ENCODE assay signal across 8 mouse cellular contexts in the genomic region with DNA sequence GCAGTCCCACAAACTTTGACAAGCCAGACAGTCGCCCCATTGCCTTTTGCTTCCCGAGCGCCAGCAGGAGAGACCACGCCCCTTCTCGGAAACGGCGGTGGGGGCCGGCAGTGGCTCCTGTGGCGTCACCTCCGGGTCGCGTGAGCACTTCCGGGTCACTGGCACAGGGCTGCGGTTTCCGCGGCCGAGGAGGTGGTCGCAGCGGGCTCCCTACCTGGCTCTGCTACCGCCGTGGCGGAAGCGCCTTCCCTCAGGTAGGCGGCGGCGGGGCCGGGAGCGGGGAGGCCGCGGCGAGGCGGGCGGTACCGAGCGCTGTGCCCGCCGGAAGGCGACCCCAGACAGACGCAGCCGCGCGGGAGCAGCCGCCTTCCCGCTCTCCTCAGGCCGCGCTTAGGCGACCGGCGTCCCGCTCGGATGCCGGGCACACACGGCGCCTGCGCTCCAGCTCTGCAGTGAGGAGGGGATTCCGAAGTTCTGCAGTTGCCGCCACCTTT. TPM values are rescaled to one million over a fixed set of nuclear protein-coding genes. Genes with fewer than 3 reads are reported as not detected.
DNase-seq lines count a peak whose midpoint lies in the region; ATAC-seq and TF ChIP-seq lines count a peak whose summit lies in the region.

A gene (plus strand): TSS at position 143 of the 494 bp plus-strand sequence.

- TF ChIP-seq POLR2A in bone marrow macrophage, adult 2 months (IDR thresholded peaks at IDR 0.05; ENCODE audit: borderline replicate concordance, low read depth, low read length): no peak
- peak; percentile 78 for TF ChIP-seq POLR2A in embryonic fibroblast, embryonic 13.5 days (IDR thresholded peaks at IDR 0.05; ENCODE audit: low read depth, low read length)

- TF ChIP-seq CTCF in bone marrow macrophage, adult 2 months (IDR thresholded peaks at IDR 0.05; ENCODE audit: low read depth, low read length): no peak
- TF ChIP-seq CTCF in embryonic fibroblast, embryonic 13.5 days (IDR thresholded peaks at IDR 0.05; ENCODE audit: borderline replicate concordance, insufficient read depth, low read length): no peak

- under 1% methylated on average over 54 of the region's 57 CpGs for WGBS in heart, embryonic 10.5 days
- under 1% methylated on average over 55 of the region's 57 CpGs for WGBS in kidney, embryonic 15.5 days

- H3K4me2 ChIP-seq in kidney, embryonic 15.5 days: peak within 1 kb of the TSS; percentile 61

- H3K4me1 ChIP-seq in bone marrow macrophage, adult 2 months (ENCODE audit: control insufficient read depth, insufficient read depth, low read length): peaks cover 21% of the 10 kb centered on the region
- H3K4me1 ChIP-seq in embryonic fibroblast, embryonic 13.5 days (ENCODE audit: control insufficient read depth, insufficient read depth, low read length): peaks cover 3% of the 10 kb centered on the region; the same call in 1 of the 2 replicates
- peaks cover 16% of the 10 kb centered on the region for H3K4me1 ChIP-seq in heart, embryonic 10.5 days
- H3K4me1 ChIP-seq in kidney, embryonic 15.5 days: peaks cover 25% of the 10 kb centered on the region

- peaks cover 33% of the 10 kb centered on the region for H3K36me3 ChIP-seq in heart, embryonic 10.5 days
- peaks cover 53% of the 10 kb centered on the region for H3K36me3 ChIP-seq in kidney, embryonic 15.5 days

- ATAC-seq in kidney, embryonic 15.5 days (replicated peaks; ENCODE audit: low FRiP score): peak; percentile 96
- ATAC-seq in monocyte, adult 5-6 weeks (replicated peaks; ENCODE audit: insufficient number of reproducible peaks, low FRiP score, low TSS enrichment, poor library complexity, severe bottlenecking): peak; percentile 91

- peak; percentile 87 for DNase-seq in 416B (ENCODE audit: low read depth)
- DNase-seq in heart, embryonic 10.5 days (ENCODE audit: low spot score): peak; percentile 97
- peak; percentile 96 for DNase-seq in liver
- DNase-seq in spleen, postnatal 4 days (ENCODE audit: low spot score in 2 of 2): peak; percentile 93 to 97

- H3K27ac ChIP-seq in bone marrow macrophage, adult 2 months (ENCODE audit: insufficient read depth, low read depth, low read length): peak within 1 kb of the TSS; percentile 55
- peak within 1 kb of the TSS; percentile 89 for H3K27ac ChIP-seq in embryonic fibroblast, embryonic 13.5 days (ENCODE audit: insufficient read depth, low read length)
- peak within 1 kb of the TSS; percentile 96 for H3K27ac ChIP-seq in heart, embryonic 10.5 days
- H3K27ac ChIP-seq in kidney, embryonic 15.5 days: peak within 1 kb of the TSS; percentile 94

- H3K4me3 ChIP-seq in bone marrow macrophage, adult 2 months (ENCODE audit: insufficient read depth, low read length): peak within 1 kb of the TSS; percentile 84
- H3K4me3 ChIP-seq in embryonic fibroblast, embryonic 13.5 days (ENCODE audit: insufficient read depth, low read length): peak within 1 kb of the TSS; percentile 97
- H3K4me3 ChIP-seq in heart, embryonic 10.5 days: peak within 1 kb of the TSS; percentile 92
- peak within 1 kb of the TSS; percentile 82 for H3K4me3 ChIP-seq in kidney, embryonic 15.5 days (replicated peaks)

- H3K9me3 ChIP-seq in heart, embryonic 10.5 days: no peaks in the 10 kb centered on the region
- no peaks in the 10 kb centered on the region for H3K9me3 ChIP-seq in kidney, embryonic 15.5 days (replicated peaks)

- H3K9ac ChIP-seq in kidney, embryonic 15.5 days: peak within 1 kb of the TSS; percentile 90

- no peaks in the 10 kb centered on the region for H3K27me3 ChIP-seq in heart, embryonic 10.5 days (ENCODE audit: insufficient read depth, poor library complexity, severe bottlenecking)
- H3K27me3 ChIP-seq in kidney, embryonic 15.5 days: no peaks in the 10 kb centered on the region

RNA-seq across cellular contexts. Expression of the gene that starts here (rescaled TPM):
- polyA plus RNA-seq in bone marrow macrophage, adult 2 months (2012; ENCODE audit: insufficient read depth, insufficient read length, missing spikeins): 93.9 and 104 TPM in 2 replicates
- polyA plus RNA-seq in embryonic fibroblast, embryonic 13.5 days (2011; ENCODE audit: insufficient read length, low read depth, missing spikeins): 80.0 and 114 TPM in 2 replicates
- 170 and 182 TPM in 2 replicates for polyA plus RNA-seq in heart, embryonic 10.5 days (2016; fragmentation: Nextera tagmentation; extraction: Ambion mirVana)
- 183 and 204 TPM in 2 replicates for polyA plus RNA-seq in kidney, embryonic 15.5 days (2015; fragmentation: Nextera tagmentation; extraction: Ambion mirVana)
- 148 to 191 TPM (median 156 TPM) in 3 replicates for total RNA-seq in monocyte, adult 5-6 weeks (2017)

Comparison
In these comparisons a context has a peak if more than half of its experiments do, and no peak if none do; other contexts are left out.
1. Peak in every context shown above with its lines: DNase-seq, ATAC-seq, H3K4me3 ChIP-seq and H3K27ac ChIP-seq.